Mouse (Mus musculus) megakaryocyte, adult 5-6 weeks (primary cell): ENCODE results near the gene Cltrn. TPM values are rescaled to one million over a fixed set of nuclear protein-coding genes. Genes with fewer than 3 reads are reported as not detected.

Source experiments
- ATAC-seq: 2 replicates; pipeline ENCODE4 v1.8.0; 2016; ENCODE audit warnings: mild to moderate bottlenecking, inconsistent platforms; ENCODE audit not compliant: poor library complexity, severe bottlenecking
- total RNA-seq, 2 experiments: library from RNA; stranded (forward) in 1 of 2; stranded (reverse) in 1 of 2; fragments of 153-499, 151-499 nt in 1 of 2; fragments of 221-1000, 200-1000 nt in 1 of 2; gene quantifications; 2 replicates each; pipeline versions ENCODE4 v1.2.3 to v1.2.4; 2015 to 2017

Gene Cltrn
- total RNA-seq (2015) = not detected in 2 replicates
- not detected in 2 replicates for total RNA-seq (2017)

DNA sequence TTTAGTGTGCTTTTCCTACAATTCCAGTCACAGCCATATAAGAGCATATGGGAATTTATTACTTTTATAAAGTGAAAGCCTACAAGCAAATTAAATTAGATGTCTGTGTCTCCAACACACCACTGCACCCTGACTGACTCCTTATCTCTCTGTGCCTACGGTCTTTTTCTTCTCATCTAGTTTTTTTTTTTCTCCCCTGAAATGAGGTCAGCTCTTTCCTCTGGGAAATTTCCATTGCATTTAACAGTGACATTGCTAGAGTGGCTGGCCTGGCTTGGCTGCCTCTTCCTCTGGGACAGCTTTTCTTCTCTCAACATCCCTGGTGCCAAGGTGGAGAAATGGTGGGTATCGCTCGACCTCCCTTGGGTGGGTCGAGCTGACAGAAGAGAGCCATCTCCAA is at the start of gene Cltrn:
TSS of gene Cltrn (plus strand) at position 249 of the 400 bp plus-strand sequence.
- no peak for ATAC-seq

- ATAC-seq = no peak
These were observed 49.7 kb upstream of the Cltrn start for GRCm38 (mm10) chrX:164038882-164039281.

GRCm38 (mm10) chrX:164042069-164042468 is 46.6 kb upstream of the Cltrn start:
- no peak for ATAC-seq

GRCm38 (mm10) chrX:164046736-164047135 is 41.9 kb upstream of the Cltrn start:
- no peak for ATAC-seq

- no peak for ATAC-seq
These were observed 32.9 kb upstream of the Cltrn start for GRCm38 (mm10) chrX:164055726-164056125.

DNA sequence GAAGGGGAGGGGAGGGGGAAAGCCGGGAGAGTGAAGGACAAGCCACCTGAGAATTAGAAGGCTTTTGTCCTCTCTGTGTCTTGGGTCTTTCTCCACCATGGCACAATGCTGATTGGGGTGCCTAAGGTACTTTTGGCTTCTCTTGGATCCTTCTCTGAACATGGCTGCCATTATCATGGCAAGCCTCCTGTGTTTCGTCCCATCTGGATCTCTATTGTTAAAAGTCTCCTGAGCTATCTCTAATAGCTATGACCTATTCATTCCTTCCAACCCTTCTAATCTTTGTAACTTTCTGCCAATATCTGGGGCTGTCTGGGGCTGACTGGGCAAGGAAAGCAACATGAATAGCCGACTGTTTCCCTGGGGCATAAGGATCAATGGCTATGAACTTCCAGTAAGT is 30.1 kb upstream of the Cltrn start:
- no peak for ATAC-seq

GRCm38 (mm10) chrX:164059070-164059469 is 29.6 kb upstream of the Cltrn start:
- no peak for ATAC-seq

DNA sequence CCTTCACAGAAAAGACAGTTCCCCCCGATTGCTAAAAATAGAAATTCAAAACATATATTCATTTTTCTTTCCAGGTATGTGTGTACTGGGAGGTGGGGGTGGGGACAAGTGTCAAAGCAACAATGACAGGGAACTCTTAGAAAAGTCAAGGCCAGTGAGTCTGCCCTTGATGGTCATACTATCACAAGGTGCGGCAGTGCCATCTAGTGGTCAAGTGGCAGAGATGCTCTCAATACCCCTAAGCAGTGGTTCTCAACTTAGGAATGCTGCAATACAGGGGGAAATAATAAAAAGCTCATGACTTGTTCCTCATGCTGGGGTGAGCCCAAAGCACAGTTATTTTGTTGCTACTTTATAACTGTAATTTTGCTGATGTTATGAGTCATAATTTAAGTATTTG is 22.4 kb upstream of the Cltrn start:
- ATAC-seq = peak; percentile 97

GRCm38 (mm10) chrX:164068968-164069367 is 19.7 kb upstream of the Cltrn start:
- ATAC-seq = no peak

- ATAC-seq = peak; percentile 98
These were observed 12.4 kb upstream of the Cltrn start, which contains the start of gene Siah1b for GRCm38 (mm10) chrX:164076040-164076775. TSS of gene Siah1b (minus strand) at chrX:164076493.

GRCm38 (mm10) chrX:164082030-164082429 is 6.6 kb upstream of the Cltrn start:
- ATAC-seq = no peak

DNA sequence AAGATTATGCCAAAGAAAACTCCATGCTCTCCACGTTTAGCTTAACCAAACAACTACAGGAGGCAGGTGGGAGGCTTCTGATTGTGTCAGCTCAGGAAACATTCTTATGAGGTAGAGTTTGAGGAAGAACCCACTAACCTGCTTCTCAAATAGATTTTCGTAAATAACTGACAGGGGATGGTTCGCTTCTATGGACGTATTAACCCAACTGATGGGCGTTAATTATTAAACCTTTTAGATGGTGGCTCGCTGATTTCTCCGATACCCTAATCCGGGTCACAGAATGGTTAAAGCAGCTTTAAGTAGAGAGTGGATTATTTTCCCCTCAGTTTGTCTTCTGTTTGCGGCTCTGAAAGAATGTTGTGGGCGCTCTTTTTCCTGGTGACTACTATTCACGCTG is 1.3 kb downstream of the Cltrn start:
- no peak for ATAC-seq

- ATAC-seq = no peak
These were observed 3.9 kb downstream of the Cltrn start for GRCm38 (mm10) chrX:164092300-164093169.

- no peak for ATAC-seq
These were observed 4.8 kb downstream of the Cltrn start for GRCm38 (mm10) chrX:164093435-164093834.

DNA sequence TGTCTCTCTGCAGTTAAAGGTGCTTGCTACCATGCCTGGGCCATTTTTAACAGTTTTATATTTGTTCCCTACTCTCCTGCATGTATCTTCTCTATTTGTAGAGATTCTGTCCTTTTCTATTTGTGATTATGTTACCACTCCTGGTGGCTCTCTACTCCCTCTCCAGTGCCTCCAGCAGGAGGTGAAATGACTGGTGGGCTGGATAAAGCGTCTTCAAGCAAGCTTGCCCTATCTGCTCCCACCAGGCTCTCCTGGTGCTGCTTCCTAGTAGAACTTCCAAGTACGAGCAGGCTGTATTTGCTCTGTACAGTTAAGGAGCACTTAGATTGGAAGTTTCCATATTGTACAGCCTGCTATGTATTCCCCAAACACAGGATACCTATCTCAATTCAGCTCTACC is 7.2 kb downstream of the Cltrn start:
- no peak for ATAC-seq

GRCm38 (mm10) chrX:164101483-164101882 is 12.9 kb downstream of the Cltrn start:
- ATAC-seq = no peak

DNA sequence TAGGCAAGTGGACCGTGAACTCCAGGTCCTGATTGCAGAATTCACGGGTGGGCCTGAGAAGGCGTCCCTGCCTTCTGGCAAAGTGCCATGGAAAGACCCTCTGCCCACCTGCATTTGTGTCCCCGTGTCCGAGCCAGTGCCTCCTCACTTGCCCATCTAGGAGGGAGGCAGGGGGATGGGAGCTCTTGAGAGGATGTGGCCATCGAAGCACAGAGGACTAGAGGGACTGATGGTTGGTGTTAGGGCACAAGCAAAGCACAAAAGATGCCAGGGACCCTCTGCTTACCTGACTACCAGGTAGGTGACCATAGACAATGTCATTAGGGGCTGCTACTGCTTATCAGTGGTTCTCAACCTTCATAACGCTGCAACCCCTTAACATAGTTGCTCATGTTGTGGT is 13.6 kb downstream of the Cltrn start:
- no peak for ATAC-seq

GRCm38 (mm10) chrX:164102656-164103055 is 14.0 kb downstream of the Cltrn start:
- no peak for ATAC-seq

- no peak for ATAC-seq
These were observed 22.5 kb downstream of the Cltrn start for GRCm38 (mm10) chrX:164111146-164111545.

DNA sequence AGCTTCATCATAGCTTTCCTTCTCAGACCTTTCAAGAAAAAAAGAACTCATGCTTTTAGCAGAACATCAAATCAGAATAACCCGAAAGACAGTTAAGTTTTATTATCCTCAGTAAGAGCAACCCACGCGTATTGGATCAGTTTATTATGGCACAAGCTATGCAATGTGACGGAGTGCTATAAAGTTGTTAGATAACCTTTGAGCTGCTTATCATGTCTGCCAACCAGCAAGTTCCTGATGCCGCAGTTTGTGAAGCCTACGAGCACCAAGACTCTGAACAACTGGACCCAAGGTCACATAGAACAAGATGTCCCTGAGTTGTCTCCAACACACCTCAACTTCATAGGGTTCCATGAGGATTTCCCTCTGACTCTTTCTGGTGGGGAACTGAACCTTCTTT is 25.1 kb downstream of the Cltrn start:
- ATAC-seq = no peak

DNA sequence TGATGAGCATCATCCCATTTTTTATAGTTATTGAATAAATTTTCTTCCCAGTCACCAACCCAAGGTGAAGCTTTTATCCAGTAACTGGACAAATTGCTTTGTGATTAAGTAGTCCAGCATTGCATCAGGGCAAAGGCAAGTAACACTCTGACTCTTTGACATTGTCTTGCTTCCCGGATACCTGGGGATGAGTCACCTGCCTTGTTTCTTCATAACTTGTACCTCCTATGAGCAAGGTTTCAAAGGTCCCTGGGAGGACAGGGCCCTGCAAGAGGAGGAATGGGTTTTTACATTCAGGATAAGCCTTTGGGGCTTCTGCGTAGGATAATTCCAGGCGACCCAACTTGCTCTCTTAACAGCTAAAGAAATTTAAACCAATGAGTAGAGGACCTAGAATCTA is 35.3 kb downstream of the Cltrn start:
- no peak for ATAC-seq

DNA sequence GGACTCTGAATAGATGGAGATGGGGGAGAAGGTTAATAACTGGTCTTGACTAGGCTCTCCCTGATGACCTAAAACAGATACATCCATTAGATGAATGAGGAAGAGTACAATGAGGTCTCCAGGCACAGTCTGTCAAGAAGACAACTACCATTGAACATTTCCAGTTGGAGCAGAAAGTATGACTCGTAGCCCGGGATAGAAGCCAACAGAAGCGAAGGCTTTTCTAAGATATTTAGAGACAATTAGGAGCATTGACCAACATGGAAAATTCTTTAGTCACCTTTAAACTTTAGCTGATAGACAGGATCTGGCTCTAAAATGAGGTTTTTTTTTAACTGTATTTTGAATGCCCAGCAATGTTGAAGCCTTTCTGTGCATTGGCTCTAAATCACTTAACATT is 44.9 kb downstream of the Cltrn start:
- ATAC-seq = no peak
